Mouse (Mus musculus): ENCODE results near the gene Slc12a4.

DNA sequence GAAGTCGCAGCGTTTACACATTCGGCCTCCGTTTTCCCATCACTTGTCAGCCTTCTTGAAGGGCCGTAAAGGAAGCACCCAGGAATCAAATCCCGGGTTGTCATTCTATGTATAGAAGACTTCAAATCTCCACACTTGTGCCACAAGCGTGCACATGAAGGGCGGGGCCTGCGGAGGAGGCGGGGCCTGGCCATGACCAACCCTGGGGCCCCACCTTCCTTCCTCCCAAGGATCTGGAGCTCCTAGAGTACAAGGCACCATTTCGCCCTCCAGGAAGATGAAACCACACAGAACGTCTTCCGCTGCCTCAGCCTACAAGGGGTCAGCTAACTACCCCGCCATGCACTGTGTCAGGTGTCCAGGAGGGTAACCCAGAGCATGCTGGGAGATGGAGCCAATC, 4.8 kb downstream of the Slc12a4 start:
- TF ChIP-seq CTCF (IDR thresholded peaks at IDR 0.05) (no peak), POLR2A (IDR thresholded peaks at IDR 0.05; ENCODE audit: insufficient read depth, low read depth, low read length) (no peak)
